Mouse (Mus musculus): Measurements from ENCODE around the gene Gm10799.
"Not testable (repeated sequence)": the region's sequence is repeated elsewhere in the genome, so short reads cannot be mapped to it uniquely, and the experiment has no call there.

GRCm38 (mm10) chr2:104117173-104117572, 48.8 kb upstream of the Gm10799 start:
- TF ChIP-seq FLI1 (IDR thresholded peaks at IDR 0.05; ENCODE audit: low read length); GATA1 (IDR thresholded peaks at IDR 0.05; ENCODE audit: borderline replicate concordance, low read length): not testable (repeated sequence)
